Mouse (Mus musculus): ENCODE measurements around the gene Sept5. TPM values are rescaled to one million over a fixed set of nuclear protein-coding genes. Genes with fewer than 3 reads are reported as not detected.

Gene Sept5
- polyA plus RNA-seq, 1 experiment from 2014 or later: 31.7 TPM

- no peak overlapping the region for H3K4me2 ChIP-seq
- no peak overlapping the region for H3K4me3 ChIP-seq (replicated peaks)
- H3K27me3 ChIP-seq: peaks cover 23% of the 10 kb centered on the region
- no peak overlapping the region for H3K27ac ChIP-seq
- no peak for ATAC-seq (ENCODE audit: insufficient number of reproducible peaks, insufficient read depth, low FRiP score, low TSS enrichment, low read depth)
- peaks cover 21% of the 10 kb centered on the region for H3K4me1 ChIP-seq (replicated peaks)
- 53% methylated on average over 3 of the region's 3 CpGs for WGBS
- 0 out of 2 replicates have a peak, but pooled peaks cover 3% of the 10 kb centered on the region for H3K9me3 ChIP-seq
- H3K36me3 ChIP-seq: no peaks in the 10 kb centered on the region
- no peak overlapping the region for H3K9ac ChIP-seq (replicated peaks)
Observed at GRCm38 (mm10) chr16:18632059-18632458, 2.3 kb upstream of the Sept5 start.

GRCm38 (mm10) chr16:18631141-18631540 is 1.4 kb upstream of the Sept5 start:
- 0 out of 2 replicates have a peak, but pooled peaks cover 3% of the 10 kb centered on the region for H3K9me3 ChIP-seq
- 63% methylated on average over 7 of the region's 7 CpGs for WGBS

GRCm38 (mm10) chr16:18630291-18630690 is 537 bp upstream of the Sept5 start:
- Histone ChIP-seq H3K4me2 (peak overlapping the region; percentile 73), H3K9ac (replicated peaks) (peak overlapping the region; percentile 88), H3K9me3 (0 out of 2 replicates have a peak, but pooled peaks cover 3% of the 10 kb centered on the region), H3K27ac (no peak overlapping the region), H3K4me1 (replicated peaks) (peaks cover 34% of the 10 kb centered on the region), H3K27me3 (peaks cover 40% of the 10 kb centered on the region), H3K36me3 (peaks cover 3% of the 10 kb centered on the region; the same call in 1 of the 2 replicates), H3K4me3 (replicated peaks) (peak overlapping the region; percentile 90)
- ATAC-seq (ENCODE audit: insufficient number of reproducible peaks, insufficient read depth, low FRiP score, low TSS enrichment, low read depth): no peak
- 48% methylated on average over 5 of the region's 5 CpGs for WGBS

More at GRCm38 (mm10) chr16:18631141-18631540, 1.4 kb upstream of the Sept5 start:
- Histone ChIP-seq H3K4me1 (replicated peaks) (peaks cover 27% of the 10 kb centered on the region), H3K36me3 (no peaks in the 10 kb centered on the region), H3K27me3 (peaks cover 32% of the 10 kb centered on the region), H3K4me2 (no peak overlapping the region), H3K27ac (no peak overlapping the region), H3K9ac (replicated peaks) (no peak overlapping the region), H3K4me3 (replicated peaks) (no peak overlapping the region)
- ATAC-seq (ENCODE audit: insufficient number of reproducible peaks, insufficient read depth, low FRiP score, low TSS enrichment, low read depth): no peak

- peaks cover 54% of the 10 kb centered on the region for H3K27me3 ChIP-seq
Observed at GRCm38 (mm10) chr16:18628948-18629340, 810 bp downstream of the Sept5 start.

GRCm38 (mm10) chr16:18628206-18628947 is 1.4 kb downstream of the Sept5 start:
- Histone ChIP-seq H3K4me3 (replicated peaks) (peak overlapping the region; percentile 90), H3K9me3 (no peaks in the 10 kb centered on the region), H3K4me1 (replicated peaks) (peaks cover 34% of the 10 kb centered on the region), H3K27me3 (peaks cover 60% of the 10 kb centered on the region), H3K27ac (no peak overlapping the region), H3K4me2 (peak overlapping the region; percentile 73), H3K9ac (replicated peaks) (peak overlapping the region; percentile 88; the same call in 1 of the 2 replicates), H3K36me3 (peaks cover 22% of the 10 kb centered on the region)
- no peak for ATAC-seq (ENCODE audit: insufficient number of reproducible peaks, insufficient read depth, low FRiP score, low TSS enrichment, low read depth)
- 66% methylated on average over 7 of the region's 7 CpGs for WGBS

More at GRCm38 (mm10) chr16:18628948-18629340, 810 bp downstream of the Sept5 start:
- H3K9me3 ChIP-seq: 0 out of 2 replicates have a peak, but pooled peaks cover 2% of the 10 kb centered on the region
- peaks cover 34% of the 10 kb centered on the region for H3K4me1 ChIP-seq (replicated peaks)
- H3K9ac ChIP-seq (replicated peaks): peak overlapping the region; percentile 88
- H3K36me3 ChIP-seq: peaks cover 16% of the 10 kb centered on the region
- H3K4me2 ChIP-seq: peak overlapping the region; percentile 73
- H3K27ac ChIP-seq: no peak overlapping the region
- ATAC-seq (ENCODE audit: insufficient number of reproducible peaks, insufficient read depth, low FRiP score, low TSS enrichment, low read depth): no peak
- peak overlapping the region; percentile 90 for H3K4me3 ChIP-seq (replicated peaks)
- WGBS: 17% methylated on average over 2 of the region's 2 CpGs

GRCm38 (mm10) chr16:18627163-18627562 is 2.6 kb downstream of the Sept5 start:
- Histone ChIP-seq H3K27me3 (peaks cover 72% of the 10 kb centered on the region), H3K9me3 (no peaks in the 10 kb centered on the region), H3K4me2 (peak overlapping the region; percentile 73), H3K4me1 (replicated peaks) (peaks cover 34% of the 10 kb centered on the region), H3K4me3 (replicated peaks) (peak overlapping the region; percentile 54; the same call in 1 of the 2 replicates), H3K36me3 (peaks cover 34% of the 10 kb centered on the region), H3K9ac (replicated peaks) (no peak overlapping the region), H3K27ac (no peak overlapping the region)
- no peak for ATAC-seq (ENCODE audit: insufficient number of reproducible peaks, insufficient read depth, low FRiP score, low TSS enrichment, low read depth)
- WGBS: 49% methylated on average over 3 of the region's 3 CpGs

- Histone ChIP-seq H3K36me3 (peaks cover 37% of the 10 kb centered on the region), H3K9me3 (no peaks in the 10 kb centered on the region), H3K27ac (no peak within 1 kb of the TSS), H3K4me1 (replicated peaks) (peaks cover 42% of the 10 kb centered on the region), H3K9ac (replicated peaks) (peak within 1 kb of the TSS; percentile 57), H3K27me3 (peaks cover 75% of the 10 kb centered on the region), H3K4me3 (replicated peaks) (peak within 1 kb of the TSS; percentile 54), H3K4me2 (peak within 1 kb of the TSS; percentile 73)
- under 1% methylated on average over 65 of the region's 65 CpGs for WGBS
- ATAC-seq (ENCODE audit: insufficient number of reproducible peaks, insufficient read depth, low FRiP score, low TSS enrichment, low read depth): peak; percentile 23; the same call in 1 of the 2 replicates
Observed at GRCm38 (mm10) chr16:18626376-18626878, 3.3 kb downstream of the Sept5 start, which contains the start of gene Gm49601. Gm49601 (minus strand) TSS chr16:18626427.

- Histone ChIP-seq H3K4me2 (peak overlapping the region; percentile 73), H3K9me3 (no peaks in the 10 kb centered on the region), H3K9ac (replicated peaks) (peak overlapping the region; percentile 57), H3K4me3 (replicated peaks) (peak overlapping the region; percentile 54), H3K27me3 (peaks cover 80% of the 10 kb centered on the region), H3K4me1 (replicated peaks) (peaks cover 47% of the 10 kb centered on the region), H3K27ac (no peak overlapping the region), H3K36me3 (peaks cover 37% of the 10 kb centered on the region)
- ATAC-seq (ENCODE audit: insufficient number of reproducible peaks, insufficient read depth, low FRiP score, low TSS enrichment, low read depth): 0 out of 2 replicates have a peak, but pooled peaks have one; percentile 4
- WGBS: 11% methylated on average over 26 of the region's 26 CpGs
Observed at GRCm38 (mm10) chr16:18625791-18626311, 3.9 kb downstream of the Sept5 start.

GRCm38 (mm10) chr16:18625097-18625496 is 4.7 kb downstream of the Sept5 start:
- ATAC-seq (ENCODE audit: insufficient number of reproducible peaks, insufficient read depth, low FRiP score, low TSS enrichment, low read depth): no peak
- H3K4me2 ChIP-seq: no peak overlapping the region
- no peaks in the 10 kb centered on the region for H3K9me3 ChIP-seq
- 45% methylated on average over 14 of the region's 14 CpGs for WGBS
- peaks cover 88% of the 10 kb centered on the region for H3K27me3 ChIP-seq
- H3K36me3 ChIP-seq: peaks cover 37% of the 10 kb centered on the region
- no peak overlapping the region for H3K4me3 ChIP-seq (replicated peaks)
- H3K27ac ChIP-seq: no peak overlapping the region
- H3K9ac ChIP-seq (replicated peaks): no peak overlapping the region
- H3K4me1 ChIP-seq (replicated peaks): peaks cover 54% of the 10 kb centered on the region

- Histone ChIP-seq H3K36me3 (peaks cover 37% of the 10 kb centered on the region), H3K4me2 (no peak overlapping the region), H3K9ac (replicated peaks) (no peak overlapping the region), H3K4me3 (replicated peaks) (no peak overlapping the region), H3K27ac (no peak overlapping the region), H3K4me1 (replicated peaks) (peaks cover 54% of the 10 kb centered on the region), H3K27me3 (peaks cover 92% of the 10 kb centered on the region), H3K9me3 (no peaks in the 10 kb centered on the region)
- ATAC-seq (ENCODE audit: insufficient number of reproducible peaks, insufficient read depth, low FRiP score, low TSS enrichment, low read depth): no peak
- 34% methylated on average over 15 of the region's 15 CpGs for WGBS
Observed at GRCm38 (mm10) chr16:18624641-18625040, 5.1 kb downstream of the Sept5 start.

Data from limb, embryonic 12.5 days (tissue).